In genomic region chr2:180275836-180276235, GRCm38 (mm10) we compare ENCODE assay signal across 8 mouse cellular contexts. TPM values are rescaled to one million over a fixed set of nuclear protein-coding genes. Genes with fewer than 3 reads are reported as not detected.
DNase-seq lines count a peak whose midpoint lies in the region; ATAC-seq and TF ChIP-seq lines count a peak whose summit lies in the region.

No protein-coding gene starts in this region.

- peak; percentile 48 for ATAC-seq in embryonic facial prominence, embryonic 14.5 days (ENCODE audit: low read depth)
- ATAC-seq in heart, embryonic 11.5 days (replicated peaks; ENCODE audit: insufficient number of reproducible peaks, low FRiP score, low TSS enrichment) = peak; percentile 55
- peak; percentile 74 for ATAC-seq in kidney, embryonic 14.5 days (ENCODE audit: low FRiP score, low TSS enrichment)
- no peak for ATAC-seq in liver, embryonic 13.5 days (ENCODE audit: low read depth)
- no peak for ATAC-seq in neural tube, embryonic 12.5 days (ENCODE audit: low FRiP score, low read depth)

- no peaks in the 10 kb centered on the region for H3K9me3 ChIP-seq in embryonic facial prominence, embryonic 14.5 days (ENCODE audit: control insufficient read depth, low read length)
- no peaks in the 10 kb centered on the region for H3K9me3 ChIP-seq in heart, embryonic 11.5 days (replicated peaks; ENCODE audit: control insufficient read depth, low read length)
- H3K9me3 ChIP-seq in kidney, embryonic 14.5 days (ENCODE audit: control insufficient read depth, low read length) = no peaks in the 10 kb centered on the region
- no peaks in the 10 kb centered on the region for H3K9me3 ChIP-seq in liver, embryonic 13.5 days (replicated peaks)
- no peaks in the 10 kb centered on the region for H3K9me3 ChIP-seq in neural tube, embryonic 12.5 days

- no peak overlapping the region for H3K9ac ChIP-seq in embryonic facial prominence, embryonic 14.5 days (ENCODE audit: low read depth, low read length)
- H3K9ac ChIP-seq in heart, embryonic 11.5 days (ENCODE audit: low read depth, low read length) = no peak overlapping the region
- H3K9ac ChIP-seq in kidney, embryonic 14.5 days (ENCODE audit: low read depth, low read length) = no peak overlapping the region
- peak overlapping the region; percentile 49; the same call in 1 of the 2 replicates for H3K9ac ChIP-seq in liver, embryonic 13.5 days
- H3K9ac ChIP-seq in neural tube, embryonic 12.5 days = no peak overlapping the region

- H3ac ChIP-seq in C2C12 (ENCODE audit: control insufficient read depth, insufficient read length, low read depth) = no peak overlapping the region

- H3K79me2 ChIP-seq in C2C12 (ENCODE audit: control insufficient read depth, insufficient read depth) = peaks cover 12% of the 10 kb centered on the region

- peak overlapping the region; percentile 11; the same call in 1 of the 2 replicates for H3K4me2 ChIP-seq in embryonic facial prominence, embryonic 14.5 days (ENCODE audit: low read depth, low read length)
- H3K4me2 ChIP-seq in heart, embryonic 11.5 days = peak overlapping the region; percentile 50
- no peak overlapping the region; the same call in 1 of the 2 replicates for H3K4me2 ChIP-seq in kidney, embryonic 14.5 days (replicated peaks; ENCODE audit: low read depth, low read length)
- peak overlapping the region; percentile 61 for H3K4me2 ChIP-seq in liver, embryonic 13.5 days
- H3K4me2 ChIP-seq in neural tube, embryonic 12.5 days (replicated peaks) = peak overlapping the region; percentile 30; the same call in 1 of the 2 replicates

- DNase-seq in adrenal gland, postnatal 25 days = peak; percentile 79
- DNase-seq in embryonic facial prominence, embryonic 14.5 days (ENCODE audit: low spot score) = peak; percentile 92
- peak; percentile 67 for DNase-seq in liver, embryonic 13.5 days
- peak; percentile 69 for DNase-seq in testis, postnatal 14 days (ENCODE audit: low spot score)

- H3K36me3 ChIP-seq in C2C12 (ENCODE audit: control insufficient read depth, insufficient read depth) = no peaks in the 10 kb centered on the region
- H3K36me3 ChIP-seq in embryonic facial prominence, embryonic 14.5 days (ENCODE audit: control insufficient read depth, insufficient read depth, low read length) = no peaks in the 10 kb centered on the region
- no peaks in the 10 kb centered on the region for H3K36me3 ChIP-seq in heart, embryonic 11.5 days (ENCODE audit: control insufficient read depth, insufficient read depth, low read length)
- peaks cover 4% of the 10 kb centered on the region; the same call in 1 of the 2 replicates for H3K36me3 ChIP-seq in kidney, embryonic 14.5 days (ENCODE audit: control insufficient read depth, insufficient read depth, low read length)
- H3K36me3 ChIP-seq in liver, embryonic 13.5 days = peaks cover 4% of the 10 kb centered on the region; the same call in 1 of the 2 replicates
- H3K36me3 ChIP-seq in neural tube, embryonic 12.5 days = peaks cover 2% of the 10 kb centered on the region; the same call in 1 of the 2 replicates

- H3K79me3 ChIP-seq in C2C12 (ENCODE audit: low read depth) = no peaks in the 10 kb centered on the region

- H3K27me3 ChIP-seq in C2C12 (ENCODE audit: control insufficient read depth, insufficient read depth, insufficient read length) = peaks cover 43% of the 10 kb centered on the region
- no peaks in the 10 kb centered on the region; the same call in 1 of the 2 replicates for H3K27me3 ChIP-seq in embryonic facial prominence, embryonic 14.5 days (replicated peaks; ENCODE audit: control insufficient read depth, insufficient read depth, low read length)
- no peaks in the 10 kb centered on the region for H3K27me3 ChIP-seq in heart, embryonic 11.5 days (ENCODE audit: control insufficient read depth, insufficient read depth, low read length)
- no peaks in the 10 kb centered on the region for H3K27me3 ChIP-seq in kidney, embryonic 14.5 days (ENCODE audit: control insufficient read depth, insufficient read depth, low read length)
- no peaks in the 10 kb centered on the region for H3K27me3 ChIP-seq in liver, embryonic 13.5 days
- peaks cover 4% of the 10 kb centered on the region for H3K27me3 ChIP-seq in neural tube, embryonic 12.5 days (replicated peaks)

- H3K4me1 ChIP-seq in embryonic facial prominence, embryonic 14.5 days (ENCODE audit: control insufficient read depth, insufficient read depth, low read length) = peaks cover 10% of the 10 kb centered on the region
- H3K4me1 ChIP-seq in heart, embryonic 11.5 days (ENCODE audit: control insufficient read depth, insufficient read depth, low read length) = peaks cover 42% of the 10 kb centered on the region
- peaks cover 19% of the 10 kb centered on the region; the same call in 1 of the 2 replicates for H3K4me1 ChIP-seq in kidney, embryonic 14.5 days (ENCODE audit: control insufficient read depth, insufficient read depth, low read length)
- peaks cover 56% of the 10 kb centered on the region for H3K4me1 ChIP-seq in liver, embryonic 13.5 days (replicated peaks)
- peaks cover 19% of the 10 kb centered on the region for H3K4me1 ChIP-seq in neural tube, embryonic 12.5 days

- H3K4me3 ChIP-seq in C2C12 (ENCODE audit: insufficient read depth, poor library complexity, severe bottlenecking) = no peak overlapping the region
- no peak overlapping the region for H3K4me3 ChIP-seq in embryonic facial prominence, embryonic 14.5 days (ENCODE audit: low read depth, low read length)
- no peak overlapping the region for H3K4me3 ChIP-seq in heart, embryonic 11.5 days (ENCODE audit: low read depth, low read length)
- no peak overlapping the region for H3K4me3 ChIP-seq in kidney, embryonic 14.5 days (ENCODE audit: low read length)
- H3K4me3 ChIP-seq in liver, embryonic 13.5 days (replicated peaks) = peak overlapping the region; percentile 10
- no peak overlapping the region for H3K4me3 ChIP-seq in neural tube, embryonic 12.5 days

- whole genome bisulfite sequencing in embryonic facial prominence, embryonic 14.5 days = 2% methylated on average over 8 of the region's 8 CpGs
- 0% methylated on average over 8 of the region's 8 CpGs for WGBS in heart, embryonic 11.5 days (ENCODE audit: insufficient replicate concordance)
- 0% methylated on average over 8 of the region's 8 CpGs for WGBS in kidney, embryonic 14.5 days
- 1% methylated on average over 8 of the region's 8 CpGs for WGBS in liver, embryonic 13.5 days (ENCODE audit: insufficient replicate concordance)
- under 1% methylated on average over 8 of the region's 8 CpGs for WGBS in neural tube, embryonic 12.5 days

- TF ChIP-seq CTCF in C2C12 (IDR thresholded peaks at IDR 0.05; ENCODE audit: control insufficient read depth, insufficient read depth, insufficient read length) = peak; percentile 46

- no peak overlapping the region for H3K27ac ChIP-seq in embryonic facial prominence, embryonic 14.5 days (replicated peaks; ENCODE audit: low read depth, low read length)
- H3K27ac ChIP-seq in heart, embryonic 11.5 days (ENCODE audit: low read depth, low read length) = peak overlapping the region; percentile 58
- H3K27ac ChIP-seq in kidney, embryonic 14.5 days (ENCODE audit: low read depth, low read length) = no peak overlapping the region
- no peak overlapping the region for H3K27ac ChIP-seq in liver, embryonic 13.5 days
- H3K27ac ChIP-seq in neural tube, embryonic 12.5 days = no peak overlapping the region

RNA-seq across cellular contexts. Expression of gene Cables2, which starts 2.5 kb away (rescaled TPM):
- 7.9 TPM for polyA plus RNA-seq in C2C12 (2012; fragmentation: generic; extraction: Trizol)
- total RNA-seq in adrenal gland, postnatal 25 days (2021) = 16.1 and 19.6 TPM in 2 replicates
- polyA plus RNA-seq in embryonic facial prominence, embryonic 14.5 days (2014; fragmentation: Nextera tagmentation; extraction: Ambion mirVana) = 16.5 and 17.4 TPM in 2 replicates
- polyA plus RNA-seq in heart, embryonic 11.5 days (2014; fragmentation: Nextera tagmentation; extraction: Ambion mirVana) = 11.8 TPM in 2 replicates
- polyA plus RNA-seq in kidney, embryonic 14.5 days (2014; fragmentation: Nextera tagmentation; extraction: Ambion mirVana) = 13.3 and 21.1 TPM in 2 replicates
- 4.2 and 4.4 TPM in 2 replicates for polyA plus RNA-seq in liver, embryonic 13.5 days (2015; fragmentation: Nextera tagmentation; extraction: Ambion mirVana)
- 26.3 and 28.7 TPM in 2 replicates for polyA plus RNA-seq in neural tube, embryonic 12.5 days (2016; fragmentation: Nextera tagmentation; extraction: Ambion mirVana)

RNA-seq across cellular contexts. Expression of gene Rbbp8nl, which starts 13.8 kb away (rescaled TPM):
- not detected for polyA plus RNA-seq in C2C12 (2012; fragmentation: generic; extraction: Trizol)
- not detected in 2 replicates for total RNA-seq in adrenal gland, postnatal 25 days (2021)
- 0.81 and 0.84 TPM in 2 replicates for polyA plus RNA-seq in embryonic facial prominence, embryonic 14.5 days (2014; fragmentation: Nextera tagmentation; extraction: Ambion mirVana)
- polyA plus RNA-seq in heart, embryonic 11.5 days (2014; fragmentation: Nextera tagmentation; extraction: Ambion mirVana) = 0.10 TPM in 1 of 2 replicates, not detected in the other
- 0.37 and 1.1 TPM in 2 replicates for polyA plus RNA-seq in kidney, embryonic 14.5 days (2014; fragmentation: Nextera tagmentation; extraction: Ambion mirVana)
- polyA plus RNA-seq in liver, embryonic 13.5 days (2015; fragmentation: Nextera tagmentation; extraction: Ambion mirVana) = not detected in 2 replicates
- polyA plus RNA-seq in neural tube, embryonic 12.5 days (2016; fragmentation: Nextera tagmentation; extraction: Ambion mirVana) = 0.13 TPM in 1 of 2 replicates, not detected in the other

RNA-seq across cellular contexts. Expression of gene Rps21, which starts 18.7 kb away (rescaled TPM):
- 5,244 TPM for polyA plus RNA-seq in C2C12 (2012; fragmentation: generic; extraction: Trizol)
- 728 and 789 TPM in 2 replicates for total RNA-seq in adrenal gland, postnatal 25 days (2021)
- polyA plus RNA-seq in embryonic facial prominence, embryonic 14.5 days (2014; fragmentation: Nextera tagmentation; extraction: Ambion mirVana) = 689 and 787 TPM in 2 replicates
- polyA plus RNA-seq in heart, embryonic 11.5 days (2014; fragmentation: Nextera tagmentation; extraction: Ambion mirVana) = 347 and 390 TPM in 2 replicates
- 730 and 1,037 TPM in 2 replicates for polyA plus RNA-seq in kidney, embryonic 14.5 days (2014; fragmentation: Nextera tagmentation; extraction: Ambion mirVana)
- 525 and 552 TPM in 2 replicates for polyA plus RNA-seq in liver, embryonic 13.5 days (2015; fragmentation: Nextera tagmentation; extraction: Ambion mirVana)
- 430 and 468 TPM in 2 replicates for polyA plus RNA-seq in neural tube, embryonic 12.5 days (2016; fragmentation: Nextera tagmentation; extraction: Ambion mirVana)

RNA-seq across cellular contexts. Expression of gene Lama5, which starts 50.2 kb away (rescaled TPM):
- 47.4 TPM for polyA plus RNA-seq in C2C12 (2012; fragmentation: generic; extraction: Trizol)
- 29.3 and 38.0 TPM in 2 replicates for total RNA-seq in adrenal gland, postnatal 25 days (2021)
- 25.2 and 28.2 TPM in 2 replicates for polyA plus RNA-seq in embryonic facial prominence, embryonic 14.5 days (2014; fragmentation: Nextera tagmentation; extraction: Ambion mirVana)
- 24.0 and 27.5 TPM in 2 replicates for polyA plus RNA-seq in heart, embryonic 11.5 days (2014; fragmentation: Nextera tagmentation; extraction: Ambion mirVana)
- polyA plus RNA-seq in kidney, embryonic 14.5 days (2014; fragmentation: Nextera tagmentation; extraction: Ambion mirVana) = 43.1 and 54.1 TPM in 2 replicates
- polyA plus RNA-seq in liver, embryonic 13.5 days (2015; fragmentation: Nextera tagmentation; extraction: Ambion mirVana) = 1.5 and 1.9 TPM in 2 replicates
- 2.8 and 2.9 TPM in 2 replicates for polyA plus RNA-seq in neural tube, embryonic 12.5 days (2016; fragmentation: Nextera tagmentation; extraction: Ambion mirVana)

RNA-seq across cellular contexts. Expression of gene Gata5, which starts 58.7 kb away (rescaled TPM):
- polyA plus RNA-seq in C2C12 (2012; fragmentation: generic; extraction: Trizol) = not detected
- total RNA-seq in adrenal gland, postnatal 25 days (2021) = 0.29 TPM in 1 of 2 replicates, not detected in the other
- not detected in 2 replicates for polyA plus RNA-seq in embryonic facial prominence, embryonic 14.5 days (2014; fragmentation: Nextera tagmentation; extraction: Ambion mirVana)
- 25.7 and 28.0 TPM in 2 replicates for polyA plus RNA-seq in heart, embryonic 11.5 days (2014; fragmentation: Nextera tagmentation; extraction: Ambion mirVana)
- polyA plus RNA-seq in kidney, embryonic 14.5 days (2014; fragmentation: Nextera tagmentation; extraction: Ambion mirVana) = 3.5 and 4.5 TPM in 2 replicates
- 0.76 and 0.90 TPM in 2 replicates for polyA plus RNA-seq in liver, embryonic 13.5 days (2015; fragmentation: Nextera tagmentation; extraction: Ambion mirVana)
- 0.08 TPM in 1 of 2 replicates, not detected in the other for polyA plus RNA-seq in neural tube, embryonic 12.5 days (2016; fragmentation: Nextera tagmentation; extraction: Ambion mirVana)

Comparison
In these comparisons a context has a peak if more than half of its experiments do, and no peak if none do; other contexts are left out.
1. ATAC-seq: peak in embryonic facial prominence, embryonic 14.5 days (single experiment), heart, embryonic 11.5 days (single experiment) and kidney, embryonic 14.5 days (single experiment); none in liver, embryonic 13.5 days (single experiment) and neural tube, embryonic 12.5 days (single experiment).
2. Peak in every context shown above with its lines, with median percentiles within 50 percentile points of each other: DNase-seq.